Mouse (Mus musculus): ENCODE data around the gene Csk. TPM values are rescaled to one million over a fixed set of nuclear protein-coding genes. Genes with fewer than 3 reads are reported as not detected.

The Csk gene
- polyA plus RNA-seq, 1 experiment: not detected

- Histone ChIP-seq H3K4me1 (ENCODE audit: control insufficient read depth, insufficient read depth, low read length) (no peaks in the 10 kb centered on the region), H3K27ac (ENCODE audit: insufficient read depth, low read depth, low read length) (no peak overlapping the region), H3K4me3 (ENCODE audit: insufficient read depth, low read depth, low read length) (no peak overlapping the region)
- WGBS: 52% methylated on average over 3 of the region's 3 CpGs
- no peak for TF ChIP-seq CTCF (IDR thresholded peaks at IDR 0.05; ENCODE audit: insufficient read depth, low read depth, low read length)
- no peak for TF ChIP-seq POLR2A (IDR thresholded peaks at IDR 0.05; ENCODE audit: insufficient read depth, low read depth, low read length)
Observed at GRCm38 (mm10) chr9:57661552-57661951, 8.1 kb upstream of the Csk start.

DNA sequence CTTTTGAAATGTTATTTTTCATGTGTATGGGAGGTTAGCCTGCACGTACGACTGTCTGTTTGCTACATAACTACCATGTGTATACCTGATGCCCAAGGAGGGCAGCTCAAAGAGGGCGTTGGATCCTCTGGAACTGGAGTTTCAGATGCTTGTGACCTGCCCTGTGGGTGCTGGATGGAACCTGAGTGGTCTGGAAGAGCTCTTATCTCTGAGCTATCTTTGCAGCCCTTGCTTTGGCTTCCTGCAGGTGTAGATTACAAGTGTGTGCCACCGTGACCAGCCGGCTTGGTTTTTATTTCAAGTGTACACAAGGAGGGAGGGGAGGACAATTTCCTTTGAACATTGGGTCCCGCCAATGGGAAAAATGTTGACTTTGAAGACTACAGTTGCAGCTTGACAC is 7.1 kb upstream of the Csk start:
- Histone ChIP-seq H3K27ac (ENCODE audit: insufficient read depth, low read depth, low read length) (no peak overlapping the region), H3K4me1 (ENCODE audit: control insufficient read depth, insufficient read depth, low read length) (peaks cover 3% of the 10 kb centered on the region), H3K4me3 (ENCODE audit: insufficient read depth, low read depth, low read length) (no peak overlapping the region)
- TF ChIP-seq CTCF (IDR thresholded peaks at IDR 0.05; ENCODE audit: insufficient read depth, low read depth, low read length): no peak
- no peak for TF ChIP-seq POLR2A (IDR thresholded peaks at IDR 0.05; ENCODE audit: insufficient read depth, low read depth, low read length)
- 88% methylated on average over 6 of the region's 6 CpGs for WGBS

DNA sequence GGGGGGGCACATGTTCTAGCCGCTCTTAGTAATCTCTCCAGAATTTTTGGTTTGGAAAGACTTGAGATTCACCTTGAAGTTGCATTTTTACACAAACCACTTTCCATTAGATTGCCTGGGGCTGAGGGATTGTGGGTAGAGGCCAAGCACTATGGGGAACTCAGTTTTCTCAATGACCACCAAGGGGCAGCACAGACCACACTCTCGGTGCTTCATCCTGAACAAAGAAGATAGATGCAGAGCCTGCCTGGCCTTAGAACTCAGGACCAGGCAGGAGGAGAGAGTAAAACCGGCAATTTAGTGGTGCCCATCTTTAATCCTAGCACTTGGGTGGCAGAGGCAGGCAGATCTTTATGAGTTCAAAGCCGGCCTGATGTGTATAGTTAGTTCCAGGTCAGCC is 6.3 kb upstream of the Csk start:
- no peak overlapping the region for H3K27ac ChIP-seq (ENCODE audit: insufficient read depth, low read depth, low read length)
- no peak overlapping the region for H3K4me3 ChIP-seq (ENCODE audit: insufficient read depth, low read depth, low read length)
- H3K4me1 ChIP-seq (ENCODE audit: control insufficient read depth, insufficient read depth, low read length): peaks cover 3% of the 10 kb centered on the region
- TF ChIP-seq POLR2A (IDR thresholded peaks at IDR 0.05; ENCODE audit: insufficient read depth, low read depth, low read length) (no peak), CTCF (IDR thresholded peaks at IDR 0.05; ENCODE audit: insufficient read depth, low read depth, low read length) (no peak)
- WGBS: 26% methylated on average over 4 of the region's 4 CpGs

DNA sequence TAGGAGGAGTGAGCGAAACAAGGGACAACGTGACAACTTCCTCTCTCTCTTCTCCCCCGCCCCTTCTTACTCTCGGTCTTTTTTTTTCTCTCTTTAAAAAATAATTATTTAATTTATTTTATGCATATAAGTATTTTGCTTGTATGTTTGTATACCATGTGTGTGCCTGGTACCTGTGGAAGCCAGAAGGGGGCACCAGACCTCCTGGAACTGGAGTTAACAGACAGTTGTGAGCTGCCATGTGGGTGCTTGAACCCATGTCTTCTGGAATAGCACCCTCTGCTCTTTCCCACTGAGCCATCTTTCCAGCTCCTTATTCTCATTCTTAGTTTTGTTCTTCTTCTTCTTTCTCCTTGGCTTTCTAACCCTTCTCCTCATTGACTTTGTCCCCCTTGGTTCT is 5.5 kb upstream of the Csk start:
- no peak overlapping the region for H3K4me3 ChIP-seq (ENCODE audit: insufficient read depth, low read depth, low read length)
- TF ChIP-seq POLR2A (IDR thresholded peaks at IDR 0.05; ENCODE audit: insufficient read depth, low read depth, low read length) (no peak), CTCF (IDR thresholded peaks at IDR 0.05; ENCODE audit: insufficient read depth, low read depth, low read length) (no peak)
- H3K27ac ChIP-seq (ENCODE audit: insufficient read depth, low read depth, low read length): no peak overlapping the region
- WGBS: 91% methylated on average over 4 of the region's 4 CpGs
- H3K4me1 ChIP-seq (ENCODE audit: control insufficient read depth, insufficient read depth, low read length): peaks cover 3% of the 10 kb centered on the region

DNA sequence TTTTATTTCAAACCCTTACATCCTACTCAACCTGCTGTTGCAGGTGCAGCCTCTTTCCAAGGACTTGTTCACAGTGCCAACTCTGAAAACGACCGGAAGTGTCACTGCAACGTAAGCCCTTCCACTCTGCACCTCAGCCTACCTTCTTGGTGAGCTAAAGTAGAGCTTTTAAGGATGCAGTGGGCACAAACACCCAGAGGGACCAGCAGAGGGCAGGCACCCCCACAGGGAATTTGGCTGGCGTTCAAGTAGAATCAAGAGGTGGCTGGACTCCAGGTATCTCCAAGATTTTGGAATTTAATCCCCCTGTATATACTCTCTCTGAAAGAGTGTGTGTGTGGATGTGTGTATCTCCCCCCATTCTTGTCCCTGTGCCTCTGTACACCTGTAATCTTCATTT is 4.4 kb upstream of the Csk start:
- no peak overlapping the region for H3K27ac ChIP-seq (ENCODE audit: insufficient read depth, low read depth, low read length)
- no peak overlapping the region for H3K4me3 ChIP-seq (ENCODE audit: insufficient read depth, low read depth, low read length)
- WGBS: 59% methylated on average over 4 of the region's 4 CpGs
- no peak for TF ChIP-seq CTCF (IDR thresholded peaks at IDR 0.05; ENCODE audit: insufficient read depth, low read depth, low read length)
- no peak for TF ChIP-seq POLR2A (IDR thresholded peaks at IDR 0.05; ENCODE audit: insufficient read depth, low read depth, low read length)
- H3K4me1 ChIP-seq (ENCODE audit: control insufficient read depth, insufficient read depth, low read length): peaks cover 3% of the 10 kb centered on the region

- Histone ChIP-seq H3K4me3 (ENCODE audit: insufficient read depth, low read depth, low read length) (no peak overlapping the region), H3K27ac (ENCODE audit: insufficient read depth, low read depth, low read length) (no peak overlapping the region), H3K4me1 (ENCODE audit: control insufficient read depth, insufficient read depth, low read length) (peaks cover 3% of the 10 kb centered on the region)
- WGBS: 82% methylated on average over 19 of the region's 19 CpGs
- no peak for TF ChIP-seq CTCF (IDR thresholded peaks at IDR 0.05; ENCODE audit: insufficient read depth, low read depth, low read length)
Observed at GRCm38 (mm10) chr9:57656631-57657350, 3.4 kb upstream of the Csk start.

- H3K27ac ChIP-seq (ENCODE audit: insufficient read depth, low read depth, low read length): no peak overlapping the region
- TF ChIP-seq CTCF (IDR thresholded peaks at IDR 0.05; ENCODE audit: insufficient read depth, low read depth, low read length) (peak; percentile 59), POLR2A (IDR thresholded peaks at IDR 0.05; ENCODE audit: insufficient read depth, low read depth, low read length) (no peak)
- WGBS: 3% methylated on average over 11 of the region's 11 CpGs
- peaks cover 8% of the 10 kb centered on the region for H3K4me1 ChIP-seq (ENCODE audit: control insufficient read depth, insufficient read depth, low read length)
- no peak overlapping the region for H3K4me3 ChIP-seq (ENCODE audit: insufficient read depth, low read depth, low read length)
Observed at GRCm38 (mm10) chr9:57655749-57656148, 2.3 kb upstream of the Csk start.

GRCm38 (mm10) chr9:57654966-57655365 is 1.5 kb upstream of the Csk start:
- TF ChIP-seq POLR2A (IDR thresholded peaks at IDR 0.05; ENCODE audit: insufficient read depth, low read depth, low read length) (no peak), CTCF (IDR thresholded peaks at IDR 0.05; ENCODE audit: insufficient read depth, low read depth, low read length) (no peak)
- 97% methylated on average over 1 of the region's 1 CpGs for WGBS
- H3K4me3 ChIP-seq (ENCODE audit: insufficient read depth, low read depth, low read length): no peak overlapping the region

GRCm38 (mm10) chr9:57652855-57653254 is 576 bp downstream of the Csk start:
- peaks cover 13% of the 10 kb centered on the region for H3K4me1 ChIP-seq (ENCODE audit: control insufficient read depth, insufficient read depth, low read length)
- no peak overlapping the region for H3K27ac ChIP-seq (ENCODE audit: insufficient read depth, low read depth, low read length)
- no peak overlapping the region for H3K4me3 ChIP-seq (ENCODE audit: insufficient read depth, low read depth, low read length)
- no peak for TF ChIP-seq CTCF (IDR thresholded peaks at IDR 0.05; ENCODE audit: insufficient read depth, low read depth, low read length)
- TF ChIP-seq POLR2A (IDR thresholded peaks at IDR 0.05; ENCODE audit: insufficient read depth, low read depth, low read length): no peak
- WGBS: 67% methylated on average over 3 of the region's 3 CpGs

More at GRCm38 (mm10) chr9:57654966-57655365, 1.5 kb upstream of the Csk start:
- Histone ChIP-seq H3K27ac (ENCODE audit: insufficient read depth, low read depth, low read length) (no peak overlapping the region), H3K4me1 (ENCODE audit: control insufficient read depth, insufficient read depth, low read length) (peaks cover 13% of the 10 kb centered on the region)
